Mouse (Mus musculus): ENCODE measurements around the gene Mitf.

GRCm38 (mm10) chr6:97918051-97918450 is 111.2 kb downstream of the Mitf start:
- no peak for TF ChIP-seq CTCF (IDR thresholded peaks at IDR 0.05; ENCODE audit: insufficient read depth, low read length)
- no peak for TF ChIP-seq POLR2A (IDR thresholded peaks at IDR 0.05; ENCODE audit: borderline replicate concordance, extremely low read depth, low read depth, low read length)
